Mouse (Mus musculus): ENCODE data around the gene Bmp8b. TPM values are rescaled to one million over a fixed set of nuclear protein-coding genes. Genes with fewer than 3 reads are reported as not detected.
A peak's percentile ranks its signal among the peaks of the same experiment; 100 is the strongest.
"Not testable (repeated sequence)": the region's sequence is repeated elsewhere in the genome, so short reads cannot be mapped to it uniquely, and the experiment has no call there.

The Bmp8b gene
- total RNA-seq, 2 experiments from 2014 or later: 0.20 to 0.29 TPM

GRCm38 (mm10) chr4:123121286-123121685, 16.3 kb downstream of the Bmp8b start:
- H3K27ac ChIP-seq: no peak overlapping the region
- TF ChIP-seq CTCF (conservative IDR thresholded peaks at IDR 0.05): no peak
- no peak overlapping the region for H3K4me3 ChIP-seq
- no peak for DNase-seq (ENCODE audit: low spot score in 2 of 2)

- H3K27ac ChIP-seq: no peak overlapping the region
- H3K4me3 ChIP-seq: no peak overlapping the region
- no peak for TF ChIP-seq CTCF (conservative IDR thresholded peaks at IDR 0.05)
- no peak for DNase-seq (ENCODE audit: low spot score in 2 of 2)
These were observed 21.7 kb downstream of the Bmp8b start for GRCm38 (mm10) chr4:123126626-123127025.

DNA sequence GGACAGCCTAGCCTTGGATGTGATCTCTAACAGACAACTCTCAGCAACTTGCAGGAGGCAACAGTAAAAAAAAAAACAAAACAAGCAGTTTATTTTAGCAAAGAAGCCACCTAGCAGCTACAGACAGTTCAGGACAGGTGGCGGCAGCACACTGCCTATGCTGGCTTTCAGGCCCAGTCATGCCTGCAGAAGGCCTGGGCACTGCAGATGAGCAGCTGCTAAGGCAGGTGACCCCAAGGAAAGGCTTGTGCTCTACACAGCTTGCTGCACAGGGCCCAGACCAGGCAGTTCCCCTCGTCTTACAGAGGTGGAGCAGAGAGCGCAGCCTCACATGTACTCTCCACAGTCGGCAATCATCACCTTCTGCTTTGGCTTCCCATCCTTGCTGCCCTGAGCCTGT, 22.1 kb downstream of the Bmp8b start:
- Histone ChIP-seq H3K4me3 (no peak overlapping the region), H3K27ac (no peak overlapping the region)
- DNase-seq (ENCODE audit: low spot score in 2 of 2): no peak
- no peak for TF ChIP-seq CTCF (conservative IDR thresholded peaks at IDR 0.05)

GRCm38 (mm10) chr4:123137551-123137950, 32.6 kb downstream of the Bmp8b start:
- no peak for DNase-seq (ENCODE audit: low spot score in 2 of 2)
- TF ChIP-seq CTCF (conservative IDR thresholded peaks at IDR 0.05): no peak
- Histone ChIP-seq H3K4me3 (no peak overlapping the region), H3K27ac (no peak overlapping the region)

GRCm38 (mm10) chr4:123139513-123140154, 34.7 kb downstream of the Bmp8b start, which contains the start of gene Ppie:
Gene Ppie (minus strand): TSS chr4:123139951.
- DNase-seq (ENCODE audit: low spot score in 2 of 2): peak; percentile 55 to 72
- TF ChIP-seq CTCF (conservative IDR thresholded peaks at IDR 0.05): peak; percentile 50
- H3K27ac ChIP-seq: peak within 1 kb of the TSS; percentile 81
- peak within 1 kb of the TSS; percentile 76 for H3K4me3 ChIP-seq

GRCm38 (mm10) chr4:123147446-123148150, 42.6 kb downstream of the Bmp8b start:
- no peak overlapping the region for H3K4me3 ChIP-seq
- peak in 1 of 2 experiments; percentile 61 for DNase-seq (ENCODE audit: low spot score in 2 of 2)
- H3K27ac ChIP-seq: peak overlapping the region; percentile 70
- no peak for TF ChIP-seq CTCF (conservative IDR thresholded peaks at IDR 0.05)

DNA sequence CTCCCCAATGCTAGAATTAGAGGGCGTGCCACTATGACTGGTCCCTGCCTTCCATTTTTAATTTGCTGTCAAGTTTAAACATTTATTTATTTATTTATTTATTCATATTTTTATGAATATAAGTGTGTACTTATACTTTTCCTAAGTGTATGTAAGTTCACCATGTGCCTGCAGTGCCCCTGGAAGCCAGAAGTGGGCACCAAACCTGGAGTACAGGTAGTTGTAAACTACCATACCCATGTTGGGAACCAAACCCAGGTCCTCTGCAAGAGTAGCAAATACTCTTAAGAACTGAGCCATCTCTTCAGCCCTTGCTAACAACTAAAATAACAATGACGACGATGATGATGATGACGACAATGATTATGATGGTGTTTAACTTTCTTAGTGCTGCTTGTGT, 47.0 kb downstream of the Bmp8b start:
- no peak for DNase-seq (ENCODE audit: low spot score in 2 of 2)
- H3K4me3 ChIP-seq: no peak overlapping the region
- TF ChIP-seq CTCF (conservative IDR thresholded peaks at IDR 0.05): peak; percentile 56
- H3K27ac ChIP-seq: no peak overlapping the region

GRCm38 (mm10) chr4:123152976-123153375, 48.0 kb downstream of the Bmp8b start:
- Histone ChIP-seq H3K27ac (peak overlapping the region; percentile 74), H3K4me3 (no peak overlapping the region)
- DNase-seq (ENCODE audit: low spot score in 2 of 2): peak; percentile 62 to 68
- TF ChIP-seq CTCF (conservative IDR thresholded peaks at IDR 0.05): no peak

DNA sequence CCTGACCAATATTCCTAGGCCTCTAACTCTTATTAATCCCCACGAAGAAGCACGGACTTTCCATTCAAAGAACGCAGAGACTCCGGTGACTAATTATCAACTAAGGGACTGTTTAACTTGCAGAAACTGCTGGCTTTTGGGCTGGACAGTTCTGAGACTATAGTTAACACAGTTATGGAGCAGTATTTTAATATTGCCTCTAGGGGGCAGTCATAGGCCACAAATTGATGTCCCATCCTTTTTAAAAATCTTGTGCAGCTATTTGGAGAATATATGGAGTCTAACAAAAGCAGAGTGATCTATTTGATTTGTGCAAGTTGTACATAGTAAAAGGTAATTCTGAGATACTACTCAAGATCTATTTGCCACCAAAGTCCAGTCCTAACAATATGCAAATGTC, 50.0 kb downstream of the Bmp8b start:
- no peak overlapping the region for H3K27ac ChIP-seq
- H3K4me3 ChIP-seq: no peak overlapping the region
- peak; percentile 87 for TF ChIP-seq CTCF (conservative IDR thresholded peaks at IDR 0.05)
- peak; percentile 48 to 67 for DNase-seq (ENCODE audit: low spot score in 2 of 2)

- no peak for DNase-seq (ENCODE audit: low spot score in 2 of 2)
- Histone ChIP-seq H3K27ac (no peak overlapping the region), H3K4me3 (no peak overlapping the region)
- no peak for TF ChIP-seq CTCF (conservative IDR thresholded peaks at IDR 0.05)
These were observed 50.5 kb downstream of the Bmp8b start for GRCm38 (mm10) chr4:123155427-123155826.

DNA sequence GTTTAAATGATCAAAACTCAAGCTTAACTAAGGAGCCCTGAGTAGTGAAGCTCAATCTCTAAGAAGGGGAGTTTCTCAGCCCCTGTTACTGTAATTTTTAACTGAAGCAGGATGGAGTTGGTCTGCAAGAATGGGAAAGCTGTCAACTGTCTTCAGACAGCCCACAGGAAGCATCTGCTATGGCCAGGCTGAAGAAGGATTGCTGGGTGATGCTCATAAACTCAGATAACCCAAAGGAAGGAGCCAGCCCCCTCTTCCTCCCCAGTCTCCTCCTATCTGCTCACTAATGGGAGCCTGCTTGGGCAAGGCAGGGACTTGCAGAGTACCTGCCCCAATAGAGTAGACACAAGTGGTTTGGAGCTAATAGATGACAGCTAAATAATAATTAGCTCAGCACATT, 50.9 kb downstream of the Bmp8b start:
- TF ChIP-seq CTCF (conservative IDR thresholded peaks at IDR 0.05): no peak
- DNase-seq (ENCODE audit: low spot score in 2 of 2): no peak
- Histone ChIP-seq H3K4me3 (no peak overlapping the region), H3K27ac (no peak overlapping the region)

- Histone ChIP-seq H3K4me3 (no peak overlapping the region), H3K27ac (no peak overlapping the region)
- no peak for TF ChIP-seq CTCF (conservative IDR thresholded peaks at IDR 0.05)
- no peak for DNase-seq (ENCODE audit: low spot score in 2 of 2)
These were observed 55.6 kb downstream of the Bmp8b start for GRCm38 (mm10) chr4:123160571-123160970.

DNA sequence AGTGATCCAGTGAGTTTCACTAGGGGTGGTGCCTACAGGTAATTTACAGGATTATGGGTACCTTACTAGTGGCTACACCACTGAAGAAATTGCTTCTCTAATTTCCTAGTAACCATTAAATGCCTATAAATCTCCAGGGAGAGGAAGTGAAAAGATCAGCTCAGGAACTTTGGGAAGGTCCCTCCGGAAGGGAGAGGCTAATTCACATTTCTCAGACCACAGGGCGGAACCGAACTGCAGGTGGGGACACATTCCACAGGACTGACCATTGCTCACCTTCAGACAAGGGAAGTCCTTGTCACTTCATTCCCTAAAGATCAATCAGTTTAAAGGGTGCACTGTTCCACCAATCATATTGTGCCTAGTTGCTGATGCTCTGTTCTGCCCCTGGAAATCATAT, 56.3 kb downstream of the Bmp8b start:
- not testable (repeated sequence) for H3K27ac ChIP-seq; DNase-seq (ENCODE audit: low spot score in 2 of 2); H3K4me3 ChIP-seq
